In the genomic region with DNA sequence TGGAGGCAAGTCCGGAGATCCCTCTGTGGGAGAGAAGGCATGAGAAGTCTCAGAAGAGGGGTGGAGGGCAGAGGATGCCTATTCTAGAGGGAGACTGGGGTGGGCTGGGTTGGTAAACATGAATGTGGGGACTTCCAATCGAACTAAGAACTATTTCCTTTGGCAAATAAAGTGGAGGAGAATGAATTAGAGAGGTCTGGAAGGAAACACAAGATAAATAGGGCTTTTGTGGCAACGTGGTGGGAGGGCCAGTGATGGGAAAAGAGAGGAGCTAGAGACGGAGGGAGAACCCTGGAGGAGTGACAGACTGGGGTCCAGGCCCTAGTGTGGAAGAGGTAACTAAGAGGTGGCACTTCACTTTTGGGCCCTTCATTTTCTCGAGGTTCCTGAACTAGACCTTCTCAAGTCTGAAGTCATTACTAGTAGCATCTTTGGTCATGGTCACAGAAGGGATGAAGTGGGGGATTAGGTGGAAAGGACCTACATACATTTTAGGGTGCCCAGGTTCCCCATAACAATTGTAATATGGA, we compare ENCODE assay signal across 9 mouse cellular contexts. TPM values are rescaled to one million over a fixed set of nuclear protein-coding genes. Genes with fewer than 3 reads are reported as not detected.
DNase-seq lines count a peak whose midpoint lies in the region; ATAC-seq and TF ChIP-seq lines count a peak whose summit lies in the region.
"Had no signal": no experiment of that assay in that cellular context is flagged by ENCODE, and none has a peak within 500 bp of the region (broad histone marks: within the 10 kb centered on the region; RNA-seq: fewer than 3 reads in every experiment).

No protein-coding gene starts in this region.

- H3K4me1 ChIP-seq in heart, embryonic 11.5 days (ENCODE audit: control insufficient read depth, insufficient read depth, low read length), result peaks cover 34% of the 10 kb centered on the region
- peaks cover 5 to 39% of the 10 kb centered on the region in 2 experiments for H3K4me1 ChIP-seq in CH12.LX (ENCODE audit: control insufficient read depth in 1 of 2, insufficient read depth in 2 of 2)
- H3K4me1 ChIP-seq in forebrain, embryonic 16.5 days (replicated peaks; ENCODE audit: control insufficient read depth, insufficient read depth, low read length), result peaks cover 43% of the 10 kb centered on the region
- H3K4me1 ChIP-seq in liver, embryonic 16.5 days (ENCODE audit: control insufficient read depth, low read depth, low read length), result peaks cover 6% of the 10 kb centered on the region

- no peak for DNase-seq in heart, postnatal 14 days
- no peak for DNase-seq in CH12.LX (ENCODE audit: extremely low read depth)
- no peak for DNase-seq in left cerebral cortex, postnatal 10 days (ENCODE audit: extremely low spot score in 1 of 2, low spot score in 2 of 2)
- no peak for DNase-seq in left cerebral cortex, adult 11 months (ENCODE audit: low spot score)
- DNase-seq in ovary, postnatal 36 days (ENCODE audit: low spot score), result no peak

- no peak for TF ChIP-seq CTCF in CH12.LX (conservative IDR thresholded peaks at IDR 0.05 in 1 of 2, IDR thresholded peaks at IDR 0.05 in 1 of 2; ENCODE audit: low read depth in 2 of 2, low read length in 2 of 2)

- no peak for TF ChIP-seq EP300 in CH12.LX (IDR thresholded peaks at IDR 0.05; ENCODE audit: low read length)

- H3K27me3 ChIP-seq in heart, embryonic 11.5 days (ENCODE audit: control insufficient read depth, insufficient read depth, low read length), result peaks cover 5% of the 10 kb centered on the region; the same call in 1 of the 2 replicates
- no peaks in the 10 kb centered on the region for H3K27me3 ChIP-seq in CH12.LX (replicated peaks)
- no peaks in the 10 kb centered on the region for H3K27me3 ChIP-seq in forebrain, embryonic 16.5 days (replicated peaks; ENCODE audit: control insufficient read depth, insufficient read depth, low read length)
- H3K27me3 ChIP-seq in liver, embryonic 16.5 days (ENCODE audit: control insufficient read depth, insufficient read depth, low read depth, low read length), result peaks cover 48% of the 10 kb centered on the region
- H3K27me3 ChIP-seq: Patski had no signal

- H3K4me2 ChIP-seq in heart, embryonic 11.5 days, result peak overlapping the region; percentile 82
- H3K4me2 ChIP-seq in CH12.LX (ENCODE audit: insufficient read depth, low read depth, poor library complexity, severe bottlenecking), result peak overlapping the region; percentile 78
- peak overlapping the region; percentile 54 for H3K4me2 ChIP-seq in forebrain, embryonic 16.5 days (ENCODE audit: low read length)
- peak overlapping the region; percentile 70 for H3K4me2 ChIP-seq in liver, embryonic 16.5 days (ENCODE audit: low read depth, low read length)

- H3K36me3 ChIP-seq in heart, embryonic 11.5 days (ENCODE audit: control insufficient read depth, insufficient read depth, low read length), result no peaks in the 10 kb centered on the region
- peaks cover 8 to 41% of the 10 kb centered on the region in 2 experiments for H3K36me3 ChIP-seq in CH12.LX (replicated peaks in 1 of 2; ENCODE audit: control insufficient read depth in 1 of 2, insufficient read depth in 1 of 2, low read length in 1 of 2)
- no peaks in the 10 kb centered on the region for H3K36me3 ChIP-seq in forebrain, embryonic 16.5 days (ENCODE audit: control insufficient read depth, insufficient read depth)
- no peaks in the 10 kb centered on the region for H3K36me3 ChIP-seq in liver, embryonic 16.5 days (ENCODE audit: control insufficient read depth, insufficient read depth)

- dilution Hi-C loops in CH12.LX (cut with MboI; ENCODE audit: extremely low pct_ligation_motif_present, extremely low pct_unique_long_range_greater_than_20kb, low sequenced_read_pairs), result no loop called here

- TF ChIP-seq RAD21 in CH12.LX (IDR thresholded peaks at IDR 0.05; ENCODE audit: low read depth, low read length), result no peak

- in situ Hi-C loops in CH12.LX (cut with MboI; ENCODE audit: low pct_ligation_motif_present, low pct_unique_long_range_greater_than_20kb, low sequenced_read_pairs), result no loop called here

- no peak for TF ChIP-seq POLR2A in CH12.LX (IDR thresholded peaks at IDR 0.05; ENCODE audit: low read depth, low read length)

- H3K9ac ChIP-seq in heart, embryonic 11.5 days (ENCODE audit: low read depth, low read length), result peak overlapping the region; percentile 93
- peak overlapping the region; percentile 95 for H3K9ac ChIP-seq in CH12.LX (ENCODE audit: insufficient read depth, low read depth)
- peak overlapping the region; percentile 82 for H3K9ac ChIP-seq in forebrain, embryonic 16.5 days (replicated peaks; ENCODE audit: low read depth, low read length)
- no peak overlapping the region for H3K9ac ChIP-seq in liver, embryonic 16.5 days (ENCODE audit: low read depth, low read length)

- 10% methylated on average over 5 of the region's 5 CpGs for WGBS in heart, embryonic 11.5 days (ENCODE audit: insufficient replicate concordance)
- 5% methylated on average over 5 of the region's 5 CpGs for WGBS in forebrain, embryonic 16.5 days
- WGBS in liver, embryonic 16.5 days (ENCODE audit: insufficient replicate concordance), result 30% methylated on average over 5 of the region's 5 CpGs

- H3K27ac ChIP-seq in heart, embryonic 11.5 days (ENCODE audit: low read depth, low read length), result peak overlapping the region; percentile 95
- no peak overlapping the region for H3K27ac ChIP-seq in CH12.LX (ENCODE audit: insufficient read depth, low read depth)
- H3K27ac ChIP-seq in forebrain, embryonic 16.5 days (ENCODE audit: low read length), result peak overlapping the region; percentile 95
- no peak overlapping the region for H3K27ac ChIP-seq in liver, embryonic 16.5 days (ENCODE audit: low read length)

- H3K79me2 ChIP-seq in CH12.LX (replicated peaks; ENCODE audit: control insufficient read depth, extremely low read depth, insufficient read depth, poor library complexity, severe bottlenecking), result peaks cover 6% of the 10 kb centered on the region; the same call in 1 of the 2 replicates

- H3K9me3 ChIP-seq in heart, embryonic 11.5 days (replicated peaks; ENCODE audit: control insufficient read depth, low read length), result no peaks in the 10 kb centered on the region
- H3K9me3 ChIP-seq in CH12.LX (replicated peaks; ENCODE audit: low read length), result no peaks in the 10 kb centered on the region
- no peaks in the 10 kb centered on the region for H3K9me3 ChIP-seq in forebrain, embryonic 16.5 days (ENCODE audit: control insufficient read depth, low read length)
- no peaks in the 10 kb centered on the region for H3K9me3 ChIP-seq in liver, embryonic 16.5 days (replicated peaks; ENCODE audit: control insufficient read depth, low read length)

- intact Hi-C loops in heart, postnatal 14 days (cut with DNase I), result loop anchor here (2.0 to 5.0 kb wide), 4 partner anchors 17 to 245 kb away; a partner anchor contains a TSS
- intact Hi-C loops in left cerebral cortex, postnatal 10 days (cut with DNase I), result loop anchor here (5.0 kb wide), 1 partner anchor 50 kb away; a partner anchor contains a TSS

- H3K4me3 ChIP-seq in heart, embryonic 11.5 days (ENCODE audit: low read depth, low read length), result peak overlapping the region; percentile 89
- H3K4me3 ChIP-seq in CH12.LX (replicated peaks in 1 of 3; ENCODE audit: low read depth in 2 of 3, low read length in 2 of 3, poor library complexity in 1 of 3), result peak overlapping the region; percentile 66 to 95 (median 68)
- peak overlapping the region; percentile 64 for H3K4me3 ChIP-seq in forebrain, embryonic 16.5 days (replicated peaks; ENCODE audit: low read length)
- H3K4me3 ChIP-seq in liver, embryonic 16.5 days (ENCODE audit: low read depth, low read length), result peak overlapping the region; percentile 65

- ATAC-seq in heart, embryonic 11.5 days (replicated peaks; ENCODE audit: insufficient number of reproducible peaks, low FRiP score, low TSS enrichment), result no peak
- ATAC-seq in forebrain, embryonic 16.5 days, result no peak
- no peak for ATAC-seq in liver, embryonic 16.5 days (ENCODE audit: low read depth)

RNA-seq across cellular contexts. Expression of a gene that starts 1.1 kb away (rescaled TPM):
- polyA plus RNA-seq in heart, embryonic 11.5 days (2014; fragmentation: Nextera tagmentation; extraction: Ambion mirVana), result 7.4 and 9.5 TPM in 2 replicates
- total RNA-seq in heart, postnatal 14 days (2021), result 10 to 100 TPM; 48.1 to 48.9 TPM
- 3.8 and 4.6 TPM in 2 replicates for total RNA-seq in CH12.LX (2012; rRNA removed)
- 0.50 and 1.7 TPM in 2 replicates for total RNA-seq in CH12.LX (2014; rRNA removed)
- polyA plus RNA-seq in CH12.LX (2012; ENCODE audit: insufficient read length, low read depth), result 27.0 and 35.1 TPM in 2 replicates
- 23.4 and 27.0 TPM in 2 replicates for polyA plus RNA-seq in forebrain, embryonic 16.5 days (2015; fragmentation: Nextera tagmentation; extraction: Ambion mirVana)
- 1.3 and 1.7 TPM in 2 replicates for polyA plus RNA-seq in liver, embryonic 16.5 days (2015; fragmentation: Nextera tagmentation; extraction: Ambion mirVana)
- total RNA-seq in left cerebral cortex, postnatal 10 days (2021), result 100 to 1,000 TPM; 156 to 158 TPM

RNA-seq across cellular contexts. Expression of a gene that starts 1.6 kb away (rescaled TPM):
- polyA plus RNA-seq in heart, embryonic 11.5 days (2014; fragmentation: Nextera tagmentation; extraction: Ambion mirVana), result not detected in 2 replicates
- total RNA-seq in heart, postnatal 14 days (2021), result 1 to 10 TPM in 1 of 2 experiments, not detected in 1; 1.5 TPM
- total RNA-seq in CH12.LX (2012; rRNA removed), result not detected in 2 replicates
- not detected in 2 replicates for total RNA-seq in CH12.LX (2014; rRNA removed)
- not detected in 2 replicates for polyA plus RNA-seq in CH12.LX (2012; ENCODE audit: insufficient read length, low read depth)
- not detected in 2 replicates for polyA plus RNA-seq in forebrain, embryonic 16.5 days (2015; fragmentation: Nextera tagmentation; extraction: Ambion mirVana)
- polyA plus RNA-seq in liver, embryonic 16.5 days (2015; fragmentation: Nextera tagmentation; extraction: Ambion mirVana), result not detected in 2 replicates
- not detected for total RNA-seq in left cerebral cortex, postnatal 10 days (2021)

RNA-seq across cellular contexts. Expression of a gene that starts 12.1 kb away (rescaled TPM):
- 5.3 TPM in 2 replicates for polyA plus RNA-seq in heart, embryonic 11.5 days (2014; fragmentation: Nextera tagmentation; extraction: Ambion mirVana)
- total RNA-seq in heart, postnatal 14 days (2021), result 1 to 10 TPM; 2.6 to 4.0 TPM
- total RNA-seq in CH12.LX (2012; rRNA removed), result 15.9 and 24.6 TPM in 2 replicates
- total RNA-seq in CH12.LX (2014; rRNA removed), result 20.8 and 26.7 TPM in 2 replicates
- 23.1 and 23.6 TPM in 2 replicates for polyA plus RNA-seq in CH12.LX (2012; ENCODE audit: insufficient read length, low read depth)
- polyA plus RNA-seq in forebrain, embryonic 16.5 days (2015; fragmentation: Nextera tagmentation; extraction: Ambion mirVana), result 44.9 and 63.3 TPM in 2 replicates
- 0.40 and 0.43 TPM in 2 replicates for polyA plus RNA-seq in liver, embryonic 16.5 days (2015; fragmentation: Nextera tagmentation; extraction: Ambion mirVana)
- 100 to 1,000 TPM; 466 to 486 TPM for total RNA-seq in left cerebral cortex, postnatal 10 days (2021)

RNA-seq across cellular contexts. Expression of a gene that starts 16.2 kb away (rescaled TPM):
- 352 and 380 TPM in 2 replicates for polyA plus RNA-seq in heart, embryonic 11.5 days (2014; fragmentation: Nextera tagmentation; extraction: Ambion mirVana)
- 100 to 1,000 TPM; 323 to 327 TPM for total RNA-seq in heart, postnatal 14 days (2021)
- 146 and 197 TPM in 2 replicates for total RNA-seq in CH12.LX (2012; rRNA removed)
- total RNA-seq in CH12.LX (2014; rRNA removed), result 59.3 and 64.3 TPM in 2 replicates
- polyA plus RNA-seq in CH12.LX (2012; ENCODE audit: insufficient read length, low read depth), result 88.4 and 93.7 TPM in 2 replicates
- 614 and 641 TPM in 2 replicates for polyA plus RNA-seq in forebrain, embryonic 16.5 days (2015; fragmentation: Nextera tagmentation; extraction: Ambion mirVana)
- 80.7 and 83.6 TPM in 2 replicates for polyA plus RNA-seq in liver, embryonic 16.5 days (2015; fragmentation: Nextera tagmentation; extraction: Ambion mirVana)
- total RNA-seq in left cerebral cortex, postnatal 10 days (2021), result 100 to 1,000 TPM; 298 to 316 TPM

RNA-seq across cellular contexts. Expression of a gene that starts 18.9 kb away (rescaled TPM):
- polyA plus RNA-seq in heart, embryonic 11.5 days (2014; fragmentation: Nextera tagmentation; extraction: Ambion mirVana), result 4.8 and 6.9 TPM in 2 replicates
- 1 to 10 TPM; 4.2 to 8.5 TPM for total RNA-seq in heart, postnatal 14 days (2021)
- total RNA-seq in CH12.LX (2012; rRNA removed), result 247 and 283 TPM in 2 replicates
- total RNA-seq in CH12.LX (2014; rRNA removed), result 300 and 327 TPM in 2 replicates
- 585 and 814 TPM in 2 replicates for polyA plus RNA-seq in CH12.LX (2012; ENCODE audit: insufficient read length, low read depth)
- polyA plus RNA-seq in forebrain, embryonic 16.5 days (2015; fragmentation: Nextera tagmentation; extraction: Ambion mirVana), result 3.3 and 4.5 TPM in 2 replicates
- 38.2 and 38.3 TPM in 2 replicates for polyA plus RNA-seq in liver, embryonic 16.5 days (2015; fragmentation: Nextera tagmentation; extraction: Ambion mirVana)
- total RNA-seq in left cerebral cortex, postnatal 10 days (2021), result 1 to 10 TPM; 3.4 to 4.7 TPM

Comparison
In these comparisons a context has a peak if more than half of its experiments do, and no peak if none do; other contexts are left out.
1. H3K27ac ChIP-seq: peak in heart, embryonic 11.5 days (single experiment) and forebrain, embryonic 16.5 days (single experiment); none in CH12.LX (single experiment) and liver, embryonic 16.5 days (single experiment).
2. Peak in every context shown above with its lines, with median percentiles within 50 percentile points of each other: H3K4me2 ChIP-seq and H3K4me3 ChIP-seq.